Mouse (Mus musculus) hematopoietic stem cell, adult 5-6 weeks (primary cell): ENCODE measurements around the gene Dbr1. TPM values are rescaled to one million over a fixed set of nuclear protein-coding genes. Genes with fewer than 3 reads are reported as not detected.
"Not testable (repeated sequence)": the region's sequence is repeated elsewhere in the genome, so short reads cannot be mapped to it uniquely, and the experiment has no call there.

Source experiments
- ATAC-seq, 2 experiments: fragments of 125-278 bp in 1 of 2; replicated peaks in 1 of 2; 2 replicates each; pipeline ENCODE4 v1.8.0; 2016 to 2017; ENCODE audit warnings: inconsistent platforms in 2 of 2, mild to moderate bottlenecking in 2 of 2, moderate number of reproducible peaks in 2 of 2, low read depth in 1 of 2, moderate TSS enrichment in 1 of 2; ENCODE audit not compliant: low FRiP score in 2 of 2, poor library complexity in 2 of 2, severe bottlenecking in 2 of 2, insufficient read depth in 1 of 2, low TSS enrichment in 1 of 2
- total RNA-seq: library from RNA; stranded (forward); fragments of 172-1452, 232-1000 nt; gene quantifications from 2 replicates; pipeline ENCODE4 v1.2.3, GENCODE M21; 2017

Gene Dbr1
- total RNA-seq, 1 experiment from 2014 or later: 58.3 TPM

DNA sequence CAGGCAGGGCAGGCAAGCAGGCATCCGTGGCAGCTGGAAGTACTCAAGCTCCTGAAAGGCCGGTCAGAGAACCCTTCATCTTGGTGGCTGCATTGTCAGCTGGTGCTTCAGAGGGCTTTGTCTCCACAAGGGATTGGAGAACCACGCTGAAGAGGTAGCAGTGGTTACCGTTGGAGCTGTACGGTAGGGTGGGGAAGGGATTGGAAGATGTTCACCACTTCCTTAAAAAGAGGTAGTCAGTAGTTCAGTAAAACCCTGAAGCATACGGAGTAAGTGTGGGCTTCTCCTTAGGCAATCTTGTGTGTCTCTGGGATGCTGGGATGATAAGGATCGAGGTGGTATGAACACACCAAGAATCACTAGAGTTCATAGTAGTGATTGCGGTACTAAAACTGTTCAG, 15.5 kb downstream of the Dbr1 start:
- no peak for ATAC-seq

DNA sequence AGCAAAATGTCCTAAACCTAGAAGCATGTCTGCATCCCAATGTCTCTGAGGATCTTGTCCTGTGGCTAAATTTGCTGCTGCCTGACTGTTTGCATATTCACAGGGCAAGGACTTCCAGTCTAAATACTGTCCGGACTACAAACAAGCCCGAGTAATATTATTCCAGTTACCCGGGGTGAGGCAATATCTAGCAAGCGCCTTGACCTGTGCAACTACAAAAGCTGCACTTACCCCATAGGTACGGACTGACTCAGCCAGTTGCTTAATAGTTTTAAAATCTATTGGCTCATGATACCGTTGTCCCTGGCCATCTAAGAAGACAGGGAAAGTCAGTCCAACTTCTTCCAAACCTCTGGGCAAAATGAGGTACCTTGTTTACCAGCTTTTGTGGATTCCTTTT, 23.5 kb downstream of the Dbr1 start:
- not testable (repeated sequence) for ATAC-seq

DNA sequence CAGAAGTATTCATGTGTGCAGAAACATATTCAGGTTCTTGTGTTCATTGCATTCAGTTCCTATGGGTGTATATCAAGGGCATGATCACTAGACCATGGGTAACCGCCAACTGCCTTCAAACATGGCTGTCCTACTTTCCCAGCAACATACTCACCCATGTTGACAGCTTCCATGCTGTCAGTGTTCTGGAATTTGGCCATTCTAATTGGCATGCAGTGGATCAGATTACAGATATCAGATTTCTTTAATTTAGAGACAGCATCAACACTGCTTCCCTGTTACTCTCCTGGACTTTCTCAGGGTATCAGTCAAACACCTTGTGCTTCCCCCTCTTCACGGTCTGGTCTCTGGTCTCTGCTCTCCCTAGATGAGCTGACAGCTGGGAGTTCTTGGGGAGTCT, 28.0 kb downstream of the Dbr1 start:
- no peak for ATAC-seq

DNA sequence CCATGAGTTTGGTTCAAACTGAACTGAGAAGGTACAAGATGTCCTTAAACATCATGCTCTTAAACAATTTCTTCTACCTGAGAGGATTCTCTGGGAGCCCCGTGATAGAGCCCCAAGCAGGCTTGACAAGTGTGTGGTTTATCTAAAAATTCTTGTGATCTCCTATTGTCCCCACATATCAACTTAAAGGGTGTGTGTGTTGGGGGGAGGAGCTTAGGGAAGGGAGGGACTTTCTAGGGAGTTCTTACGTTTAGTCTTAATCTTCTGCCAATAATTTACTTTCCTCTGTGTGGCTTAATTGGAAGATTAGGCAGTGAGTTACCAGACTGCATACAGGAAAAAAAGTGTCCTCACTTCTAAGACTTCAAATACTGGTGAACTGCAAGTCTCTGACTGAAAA, 36.6 kb downstream of the Dbr1 start, which contains the start of gene A4gnt:
Gene A4gnt, plus strand, starts transcription at position 301 of the 400 bp plus-strand sequence.
- no peak for ATAC-seq

DNA sequence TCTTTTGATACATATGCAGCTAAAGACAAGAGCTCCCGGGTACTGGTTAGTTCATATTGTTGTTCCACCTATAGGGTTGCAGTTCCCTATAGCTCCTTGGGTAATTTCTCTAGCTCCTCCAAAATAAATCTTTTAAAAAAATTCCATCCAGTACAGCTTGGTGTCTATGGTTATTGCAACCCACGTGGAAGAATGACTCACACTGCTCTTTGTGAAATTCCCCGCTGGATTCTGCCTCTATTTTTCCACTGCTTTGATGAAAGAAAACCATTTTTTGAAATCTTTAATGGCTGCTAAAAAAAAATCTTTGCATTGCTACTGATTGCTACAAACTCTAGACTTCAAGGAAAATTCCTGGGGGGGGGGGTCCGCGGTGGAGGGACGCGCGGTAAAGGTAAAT, 44.1 kb downstream of the Dbr1 start:
- ATAC-seq: no peak

DNA sequence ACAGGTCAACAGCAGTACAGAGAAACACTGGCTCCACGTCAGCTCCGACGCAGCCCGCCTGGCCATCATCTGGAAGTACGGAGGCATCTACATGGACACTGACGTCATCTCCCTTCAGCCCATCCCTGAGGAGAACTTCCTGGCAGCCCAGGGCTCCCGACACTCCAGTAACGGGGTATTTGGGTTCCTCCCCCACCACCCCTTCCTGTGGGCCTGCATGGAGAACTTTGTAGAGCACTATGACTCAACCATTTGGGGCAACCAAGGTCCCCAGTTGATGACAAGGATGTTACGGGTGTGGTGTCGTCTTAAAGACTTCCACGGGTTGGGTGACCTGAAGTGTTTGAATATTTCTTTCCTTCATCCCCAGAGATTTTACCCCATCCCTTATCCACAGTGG, 44.6 kb downstream of the Dbr1 start:
- ATAC-seq: no peak

DNA sequence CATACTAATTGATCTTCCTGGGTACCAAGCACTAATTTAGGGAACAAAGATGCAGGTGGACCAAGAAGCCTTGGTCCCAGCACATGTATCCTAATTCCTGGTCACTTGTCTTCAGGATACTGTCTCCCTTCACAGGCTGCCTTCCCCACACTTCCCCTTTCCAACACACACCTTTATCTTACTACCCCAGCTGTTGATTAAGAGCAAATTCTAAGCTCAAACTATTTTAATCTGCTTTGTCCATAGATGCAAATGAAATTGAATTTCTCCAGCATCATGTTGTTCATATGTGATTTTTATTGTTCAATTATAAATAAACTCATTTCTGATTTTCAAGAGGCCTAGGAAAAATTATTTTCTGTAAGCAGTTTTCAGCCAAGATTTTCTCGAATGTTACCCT, 46.4 kb downstream of the Dbr1 start:
- ATAC-seq: no peak

DNA sequence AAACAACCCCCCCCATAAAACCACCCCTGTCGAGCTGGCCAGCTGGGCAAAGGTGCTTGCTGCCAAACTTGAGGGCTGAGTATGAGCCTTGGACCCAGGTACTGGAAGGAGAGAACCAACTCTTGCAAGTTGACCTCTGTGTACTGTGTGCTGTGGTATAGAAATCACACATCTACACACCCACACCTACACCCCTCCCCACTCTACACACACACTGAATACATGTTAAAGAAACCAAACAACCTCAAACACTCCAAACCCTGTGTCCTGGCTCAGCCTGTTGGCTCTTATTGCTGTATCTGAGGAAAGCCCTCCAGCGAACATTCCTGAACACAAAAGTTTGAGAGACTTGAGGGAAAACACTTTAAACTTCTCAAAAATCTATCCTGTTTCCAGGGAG, 47.4 kb downstream of the Dbr1 start:
- ATAC-seq: no peak

DNA sequence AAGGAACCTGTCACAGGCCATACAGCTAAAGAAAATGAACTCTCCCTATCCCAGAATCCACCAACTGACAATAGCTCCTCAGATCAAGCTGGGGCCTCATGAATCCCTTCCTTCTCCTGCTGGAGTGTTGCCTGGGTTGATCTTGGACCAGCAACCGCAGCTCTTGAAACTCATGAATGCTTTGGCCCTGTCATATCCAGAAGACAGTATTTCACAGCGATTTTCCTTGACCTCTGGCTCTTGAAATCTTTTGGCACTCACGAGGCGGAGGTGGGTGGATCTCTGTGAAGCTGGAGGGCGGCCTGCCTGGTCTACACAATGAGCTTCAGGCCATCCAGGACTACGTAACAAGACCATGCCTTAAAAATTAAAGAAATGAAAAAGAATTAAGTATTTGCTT, 48.5 kb downstream of the Dbr1 start:
- ATAC-seq: no peak

DNA sequence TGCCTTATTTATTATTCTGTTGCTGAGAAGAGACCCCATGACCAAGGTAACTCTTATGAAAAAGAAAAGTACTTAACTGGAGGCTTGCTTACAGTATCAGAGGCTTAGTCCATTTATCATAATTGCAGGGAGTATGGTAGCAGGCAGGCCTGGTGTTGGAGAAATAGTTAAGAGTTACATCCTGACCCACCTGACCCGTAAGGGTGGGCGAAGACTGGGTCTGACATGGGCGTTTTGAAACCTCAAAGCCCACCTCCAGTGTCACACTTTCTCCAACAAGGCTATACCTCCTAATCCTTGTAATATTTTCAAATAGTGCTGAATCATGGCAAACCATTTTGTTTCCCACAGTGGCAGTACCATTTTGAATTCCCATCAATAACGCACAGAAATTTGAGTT, 53.0 kb downstream of the Dbr1 start:
- ATAC-seq: no peak

DNA sequence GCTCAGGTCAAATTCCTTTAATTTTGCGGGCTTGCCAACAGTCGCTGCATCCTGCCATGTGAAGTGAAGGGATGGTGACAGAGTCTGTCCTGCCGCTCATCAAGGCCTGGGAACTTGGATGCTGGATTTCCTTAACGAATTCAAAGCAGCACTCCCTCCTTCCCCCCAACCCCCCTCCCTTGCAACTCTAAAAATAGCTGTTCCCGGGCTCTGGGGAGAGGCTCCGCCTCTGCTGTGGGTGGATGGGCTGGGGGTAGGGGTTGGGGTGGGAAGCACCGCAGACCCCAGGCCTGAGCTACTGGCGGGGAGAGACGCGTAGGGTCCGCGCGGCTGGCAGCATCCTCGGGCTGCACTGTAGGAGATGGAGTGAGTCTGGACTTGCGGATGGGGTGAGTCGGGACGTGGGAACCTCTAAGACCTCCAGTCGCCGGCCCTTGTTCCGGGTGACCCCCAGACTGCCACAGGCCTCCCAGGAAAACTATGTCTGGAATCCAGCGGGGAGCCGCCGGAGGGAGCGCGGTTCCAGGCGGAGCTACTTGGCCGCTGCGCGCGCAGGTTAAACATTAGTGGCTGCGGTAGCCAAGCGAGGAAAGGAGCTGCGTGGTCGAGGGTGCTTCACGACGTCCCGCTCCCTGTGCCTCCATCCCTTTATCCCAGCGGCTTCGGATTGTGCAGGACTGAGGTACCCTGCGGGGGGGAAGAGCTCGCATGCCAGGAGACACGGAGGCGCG, 53.8 kb downstream of the Dbr1 start, which contains the start of gene Dzip1l:
Gene Dzip1l, plus strand, starts transcription at position 216 of the 731 bp plus-strand sequence.
- ATAC-seq: peak in 1 of 2 experiments; percentile 48; a peak in 1 of 4 replicates

DNA sequence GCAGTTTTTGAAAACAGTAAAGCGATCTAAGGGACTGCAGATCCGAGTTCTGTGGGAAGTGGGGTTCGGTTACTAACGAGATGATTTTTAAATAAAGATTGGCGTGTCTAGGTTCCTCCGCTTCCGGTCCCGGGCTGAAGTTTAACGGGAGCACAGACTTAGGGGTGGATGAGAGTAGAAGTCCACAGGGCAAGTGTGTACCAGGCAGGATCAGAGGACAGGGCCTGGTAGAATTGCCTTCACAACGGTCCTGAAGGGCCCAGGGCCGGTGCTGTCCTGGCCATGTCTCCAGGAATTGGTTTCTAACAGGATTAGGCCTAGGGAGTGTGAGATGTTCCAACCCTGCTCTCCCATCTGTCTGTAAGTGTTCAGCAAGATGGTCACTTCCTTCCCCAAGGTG, 54.5 kb downstream of the Dbr1 start:
- ATAC-seq: no peak

DNA sequence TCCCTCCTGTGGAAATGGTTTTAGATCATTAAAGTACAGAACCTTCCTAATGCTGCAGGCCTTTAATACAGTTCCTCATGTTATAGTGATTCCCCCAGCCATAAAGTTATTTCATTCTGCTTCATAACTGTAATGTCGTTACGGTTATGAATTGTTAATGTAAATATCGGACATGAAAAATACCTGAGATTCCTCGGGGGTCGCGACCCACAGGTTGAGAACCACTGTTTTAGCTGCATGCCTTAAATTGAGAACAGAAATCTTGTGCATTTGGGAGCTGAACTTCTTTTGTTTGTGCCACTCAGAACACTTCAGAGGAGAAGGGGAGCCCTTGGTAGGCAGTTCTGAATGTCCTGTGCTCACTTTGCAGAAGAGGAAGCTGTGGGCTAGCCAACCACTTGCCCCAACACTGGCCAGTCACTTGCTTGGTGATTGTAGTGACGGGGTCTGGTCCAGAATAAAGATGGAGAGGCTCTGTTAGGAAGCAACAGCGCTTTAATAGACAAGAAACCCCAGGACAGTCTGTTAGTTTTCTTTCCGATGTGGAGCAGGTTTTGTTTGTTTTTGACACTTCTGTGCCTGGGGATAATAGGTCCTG, 55.0 kb downstream of the Dbr1 start:
- no peak for ATAC-seq

DNA sequence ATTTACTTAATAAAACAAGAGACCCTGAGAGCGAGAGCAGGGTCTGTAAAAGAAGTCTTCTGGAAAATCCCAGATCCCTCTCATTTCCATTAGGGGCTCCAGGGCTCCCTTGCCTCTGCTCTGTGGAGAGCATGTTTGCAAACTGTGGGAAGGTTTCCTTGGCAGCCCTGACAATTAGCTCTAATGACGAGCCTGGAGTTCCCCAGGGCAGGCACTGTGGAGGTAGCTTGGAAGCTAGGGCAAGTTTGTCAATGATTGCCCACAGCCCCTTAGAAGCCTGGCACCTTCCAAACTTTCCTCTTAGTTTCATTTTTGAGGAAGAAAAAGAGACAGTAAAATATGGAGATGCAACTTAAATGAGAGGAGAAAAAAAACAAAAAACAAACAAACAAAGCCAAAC, 56.2 kb downstream of the Dbr1 start:
- no peak for ATAC-seq

DNA sequence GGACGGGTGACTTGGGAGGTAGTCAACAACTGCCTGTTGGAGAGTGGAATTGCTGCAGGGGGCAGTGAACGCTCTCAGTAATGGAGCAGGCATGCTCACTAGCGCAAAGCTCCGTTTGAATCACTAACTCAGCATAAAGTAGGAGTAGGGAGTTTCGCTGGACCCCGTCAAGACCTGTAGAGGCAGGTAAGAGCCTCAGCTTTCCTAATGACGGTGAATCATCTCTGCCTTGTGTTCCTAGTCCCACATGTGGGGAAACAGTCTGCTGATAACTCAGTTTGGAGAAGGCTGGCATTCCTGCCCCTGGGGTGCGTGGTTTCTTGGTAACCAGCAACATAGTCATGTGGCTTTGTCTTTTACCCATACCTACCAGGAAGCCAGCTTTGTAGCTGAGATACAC, 56.7 kb downstream of the Dbr1 start:
- ATAC-seq: no peak

Other genes with a start within 250 kb of the Dbr1 start
- gene Esyt3, start 217.2 kb upstream of the Dbr1 start, total RNA-seq: 0.06 and 0.20 TPM in 2 replicates
- gene Mras, start 138.4 kb upstream of the Dbr1 start, total RNA-seq: 4.9 and 5.5 TPM in 2 replicates
- gene Nme9, start 124.3 kb upstream of the Dbr1 start, total RNA-seq: not detected in 2 replicates
- 34.0 and 43.3 TPM in 2 replicates for gene Armc8, start 6.9 kb upstream of the Dbr1 start, total RNA-seq
- gene A4gnt, start 36.7 kb downstream of the Dbr1 start, total RNA-seq: not detected in 2 replicates
- 0.06 TPM in 1 of 2 replicates, not detected in the other for gene Dzip1l, start 53.7 kb downstream of the Dbr1 start, total RNA-seq
- not detected in 2 replicates for gene Cldn18, start 141.5 kb downstream of the Dbr1 start, total RNA-seq